In the genomic region with DNA sequence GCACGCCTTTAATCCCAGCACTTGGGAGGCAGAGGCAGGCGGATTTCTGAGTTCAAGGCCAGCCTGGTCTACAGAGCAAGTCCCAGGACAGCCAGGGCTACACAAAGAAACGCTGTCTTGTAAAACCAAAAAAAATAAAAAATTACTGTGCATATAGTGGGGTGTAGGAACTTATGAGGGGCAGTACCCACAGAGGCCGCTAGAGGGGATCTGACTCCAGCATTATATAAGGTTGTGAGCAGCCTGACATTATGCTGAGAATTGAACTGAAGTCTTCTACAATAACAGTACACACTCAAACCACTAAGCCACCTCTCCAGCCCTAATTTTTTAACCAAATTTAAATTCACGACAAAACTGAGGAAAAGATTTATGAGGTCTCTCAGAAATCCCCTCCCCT, we compare ENCODE assay signal across 8 mouse cellular contexts. TPM values are rescaled to one million over a fixed set of nuclear protein-coding genes. Genes with fewer than 3 reads are reported as not detected.
DNase-seq lines count a peak whose midpoint lies in the region; ATAC-seq and TF ChIP-seq lines count a peak whose summit lies in the region.

No protein-coding gene starts in this region.

- H3K9ac ChIP-seq in CH12.LX (ENCODE audit: insufficient read depth, low read depth), result no peak overlapping the region
- H3K9ac ChIP-seq in heart, embryonic 16.5 days (ENCODE audit: low read length), result no peak overlapping the region
- no peak overlapping the region for H3K9ac ChIP-seq in liver, embryonic 13.5 days

- no peak for TF ChIP-seq POLR2A in CH12.LX (IDR thresholded peaks at IDR 0.05; ENCODE audit: low read depth, low read length)
- no peak for TF ChIP-seq POLR2A in bone marrow, adult 2 months (IDR thresholded peaks at IDR 0.05; ENCODE audit: borderline replicate concordance, control insufficient read depth, low read depth, low read length)

- no peaks in the 10 kb centered on the region for H3K79me2 ChIP-seq in CH12.LX (replicated peaks; ENCODE audit: control insufficient read depth, extremely low read depth, insufficient read depth, poor library complexity, severe bottlenecking)

- TF ChIP-seq RAD21 in CH12.LX (IDR thresholded peaks at IDR 0.05; ENCODE audit: low read depth, low read length), result peak; percentile 74

- TF ChIP-seq CTCF in CH12.LX (conservative IDR thresholded peaks at IDR 0.05 in 1 of 2, IDR thresholded peaks at IDR 0.05 in 1 of 2; ENCODE audit: low read depth in 2 of 2, low read length in 2 of 2), result peak; percentile 68 to 73
- TF ChIP-seq CTCF in bone marrow, adult 2 months (IDR thresholded peaks at IDR 0.05; ENCODE audit: control insufficient read depth, insufficient read depth, low read length), result peak; percentile 21; the same call in 1 of the 2 replicates

- H3K4me2 ChIP-seq in CH12.LX (ENCODE audit: insufficient read depth, low read depth, poor library complexity, severe bottlenecking), result no peak overlapping the region
- H3K4me2 ChIP-seq in heart, embryonic 16.5 days (ENCODE audit: low read depth, low read length), result no peak overlapping the region
- H3K4me2 ChIP-seq in liver, embryonic 13.5 days, result no peak overlapping the region

- no peak for TF ChIP-seq EP300 in CH12.LX (IDR thresholded peaks at IDR 0.05; ENCODE audit: low read length)

- peak; percentile 72 for DNase-seq in CH12.LX (ENCODE audit: extremely low read depth)
- DNase-seq in kidney, postnatal 14 days, result peak; percentile 77
- DNase-seq in liver, embryonic 13.5 days, result peak; percentile 47
- DNase-seq in natural killer cell, adult 2 months (ENCODE audit: low spot score in 2 of 2), result peak; percentile 11 to 24
- peak; percentile 22 for DNase-seq in telencephalon, adult 2 months (ENCODE audit: low read depth, low spot score)

- dilution Hi-C loops in CH12.LX (cut with MboI; ENCODE audit: extremely low pct_ligation_motif_present, extremely low pct_unique_long_range_greater_than_20kb, low sequenced_read_pairs), result no loop called here

- in situ Hi-C loops in CH12.LX (cut with MboI; ENCODE audit: low pct_ligation_motif_present, low pct_unique_long_range_greater_than_20kb, low sequenced_read_pairs), result loop anchor here (10.0 kb wide), 1 partner anchor 190 kb away; no protein-coding TSS in a partner anchor

- ATAC-seq in erythroblast, adult 5-6 weeks (replicated peaks; ENCODE audit: low FRiP score, poor library complexity, severe bottlenecking), result peak; percentile 91
- 0 out of 2 replicates have a peak, but pooled peaks have one; percentile 58 for ATAC-seq in heart, embryonic 16.5 days (replicated peaks; ENCODE audit: extremely low read depth, insufficient read depth, low FRiP score)
- peak; percentile 72; the same call in 1 of the 2 replicates for ATAC-seq in liver, embryonic 13.5 days (ENCODE audit: low read depth)

- H3K4me3 ChIP-seq in CH12.LX (replicated peaks in 1 of 3; ENCODE audit: low read depth in 2 of 3, low read length in 2 of 3, poor library complexity in 1 of 3), result no peak overlapping the region
- no peak overlapping the region for H3K4me3 ChIP-seq in bone marrow, adult 2 months (replicated peaks; ENCODE audit: control insufficient read depth, low read depth, low read length)
- no peak overlapping the region for H3K4me3 ChIP-seq in heart, embryonic 16.5 days (ENCODE audit: low read length)
- no peak overlapping the region for H3K4me3 ChIP-seq in liver, embryonic 13.5 days (replicated peaks)

- 32% methylated on average over 5 of the region's 5 CpGs for WGBS in bone marrow, adult 2 months
- 50% methylated on average over 5 of the region's 5 CpGs for WGBS in heart, embryonic 16.5 days
- WGBS in liver, embryonic 13.5 days (ENCODE audit: insufficient replicate concordance), result 37% methylated on average over 5 of the region's 5 CpGs

- no peaks in the 10 kb centered on the region for H3K9me3 ChIP-seq in CH12.LX (replicated peaks; ENCODE audit: low read length)
- H3K9me3 ChIP-seq in heart, embryonic 16.5 days (replicated peaks; ENCODE audit: control insufficient read depth, low read length), result no peaks in the 10 kb centered on the region
- H3K9me3 ChIP-seq in liver, embryonic 13.5 days (replicated peaks), result no peaks in the 10 kb centered on the region

- peaks cover 0 to 22% of the 10 kb centered on the region in 2 experiments; a peak in 2 of 4 replicates for H3K4me1 ChIP-seq in CH12.LX (ENCODE audit: control insufficient read depth in 1 of 2, insufficient read depth in 2 of 2)
- H3K4me1 ChIP-seq in bone marrow, adult 2 months (ENCODE audit: control insufficient read depth, insufficient read depth, low read length), result no peaks in the 10 kb centered on the region
- H3K4me1 ChIP-seq in heart, embryonic 16.5 days (ENCODE audit: control insufficient read depth, insufficient read depth, low read length), result no peaks in the 10 kb centered on the region
- H3K4me1 ChIP-seq in liver, embryonic 13.5 days (replicated peaks), result peaks cover 8% of the 10 kb centered on the region

- no peaks in the 10 kb centered on the region for H3K27me3 ChIP-seq in CH12.LX (replicated peaks)
- no peaks in the 10 kb centered on the region for H3K27me3 ChIP-seq in heart, embryonic 16.5 days (ENCODE audit: control insufficient read depth, insufficient read depth, low read length)
- H3K27me3 ChIP-seq in liver, embryonic 13.5 days, result no peaks in the 10 kb centered on the region

- peaks cover 26 to 52% of the 10 kb centered on the region in 2 experiments for H3K36me3 ChIP-seq in CH12.LX (replicated peaks in 1 of 2; ENCODE audit: control insufficient read depth in 1 of 2, insufficient read depth in 1 of 2, low read length in 1 of 2)
- peaks cover 23% of the 10 kb centered on the region for H3K36me3 ChIP-seq in heart, embryonic 16.5 days (ENCODE audit: control insufficient read depth, insufficient read depth)
- H3K36me3 ChIP-seq in liver, embryonic 13.5 days, result peaks cover 44% of the 10 kb centered on the region

- H3K27ac ChIP-seq in CH12.LX (ENCODE audit: insufficient read depth, low read depth), result no peak overlapping the region
- no peak overlapping the region for H3K27ac ChIP-seq in bone marrow, adult 2 months (ENCODE audit: control insufficient read depth, insufficient read depth, low read depth, low read length, poor library complexity)
- H3K27ac ChIP-seq in heart, embryonic 16.5 days (ENCODE audit: low read length), result no peak overlapping the region
- no peak overlapping the region for H3K27ac ChIP-seq in liver, embryonic 13.5 days

TF ChIP-seq in CH12.LX, 34 proteins besides CTCF, POLR2A, EP300 and RAD21:
- TF ChIP-seq E2F4 (IDR thresholded peaks at IDR 0.05; ENCODE audit: insufficient replicate concordance, low read depth, low read length) (no peak), SMC3 (IDR thresholded peaks at IDR 0.05; ENCODE audit: low read depth, low read length) (peak; percentile 63), MEF2A (IDR thresholded peaks at IDR 0.05; ENCODE audit: borderline replicate concordance, low read depth, low read length) (0 out of 2 replicates have a peak, but pooled peaks have one; percentile 20), MXI1 (IDR thresholded peaks at IDR 0.05; ENCODE audit: low read depth, low read length) (no peak), SIN3A (IDR thresholded peaks at IDR 0.05; ENCODE audit: low read length) (no peak)

RNA-seq across cellular contexts. Expression of a gene that starts 30.2 kb away (rescaled TPM):
- total RNA-seq in CH12.LX (2012; rRNA removed) (127 and 141 TPM in 2 replicates), CH12.LX (2014; rRNA removed) (197 and 204 TPM in 2 replicates)
- 208 and 236 TPM in 2 replicates for polyA plus RNA-seq in CH12.LX (2012; ENCODE audit: insufficient read length, low read depth)
- polyA plus RNA-seq in bone marrow, adult 2 months (2011; ENCODE audit: insufficient read depth, insufficient read length, low replicate concordance, missing spikeins), result 46.2 and 91.3 TPM in 2 replicates
- 19.4 and 25.2 TPM in 2 replicates for total RNA-seq in erythroblast, adult 5-6 weeks (2015; ENCODE audit: low replicate concordance)
- total RNA-seq in erythroblast, adult 5-6 weeks (2017; ENCODE audit: low replicate concordance), result 12.8 and 16.9 TPM in 2 replicates
- polyA plus RNA-seq in heart, embryonic 16.5 days (2015; fragmentation: Nextera tagmentation; extraction: Ambion mirVana), result 32.7 and 34.9 TPM in 2 replicates
- 60.4 and 66.7 TPM in 2 replicates for polyA plus RNA-seq in liver, embryonic 13.5 days (2015; fragmentation: Nextera tagmentation; extraction: Ambion mirVana)

Comparison
In these comparisons a context has a peak if more than half of its experiments do, and no peak if none do; other contexts are left out.
1. DNase-seq: peak in every context shown above with its lines; median percentile 77 in kidney, postnatal 14 days; 72 in CH12.LX; 47 in liver, embryonic 13.5 days; 22 in telencephalon, adult 2 months; 18 in natural killer cell, adult 2 months.